Mouse (Mus musculus): Measurements from ENCODE around the gene St7l. TPM values are rescaled to one million over a fixed set of nuclear protein-coding genes. Genes with fewer than 3 reads are reported as not detected.

St7l gene
- total and polyA plus RNA-seq, 2 experiments from 2014 or later, result 18.9 to 31.3 TPM

DNA sequence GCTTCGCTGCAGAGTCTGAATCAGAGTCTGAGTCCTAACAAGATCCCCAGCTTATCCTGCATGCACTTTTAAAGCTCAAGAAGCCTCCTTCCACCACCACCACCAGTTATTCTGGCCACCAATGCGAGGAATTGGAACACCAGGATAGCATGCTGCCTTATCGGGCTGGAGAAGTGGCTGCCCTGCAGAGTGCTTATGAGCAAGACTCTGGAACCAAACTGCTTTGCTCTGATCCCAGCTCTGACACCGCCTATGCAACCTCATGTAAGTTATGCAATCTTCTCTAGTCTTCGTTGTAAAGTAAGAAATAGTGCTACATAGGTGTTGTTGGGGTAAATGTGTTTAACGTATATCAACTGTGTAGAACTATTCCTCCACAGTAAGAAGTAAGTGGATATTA is 65.6 kb downstream of the St7l start:
- DNase-seq (ENCODE audit: low spot score) (no peak), ATAC-seq (no peak)
- no peak overlapping the region for H3K27ac ChIP-seq
- no peak overlapping the region for H3K4me3 ChIP-seq (ENCODE audit: low read length)
- TF ChIP-seq CTCF (IDR thresholded peaks at IDR 0.05; ENCODE audit: low read depth), result no peak
- H3K4me2 ChIP-seq (ENCODE audit: low read depth, low read length), result no peak overlapping the region
- no peaks in the 10 kb centered on the region for H3K9me3 ChIP-seq (ENCODE audit: low read length)
- H3K9ac ChIP-seq (replicated peaks; ENCODE audit: low read length), result no peak overlapping the region
- no peaks in the 10 kb centered on the region for H3K27me3 ChIP-seq (ENCODE audit: insufficient read depth, low read length)
- no peaks in the 10 kb centered on the region for H3K4me1 ChIP-seq (ENCODE audit: insufficient read depth, low read length)
- WGBS, result 93% methylated on average over 6 of the region's 6 CpGs
- peaks cover 10% of the 10 kb centered on the region for H3K36me3 ChIP-seq (ENCODE audit: insufficient read depth, low read length)

- 92% methylated on average over 2 of the region's 2 CpGs for WGBS
- TF ChIP-seq CTCF (IDR thresholded peaks at IDR 0.05; ENCODE audit: low read depth), result no peak
- Histone ChIP-seq H3K27ac (no peak overlapping the region), H3K4me2 (ENCODE audit: low read depth, low read length) (no peak overlapping the region), H3K9ac (replicated peaks; ENCODE audit: low read length) (no peak overlapping the region), H3K4me3 (ENCODE audit: low read length) (no peak overlapping the region), H3K4me1 (ENCODE audit: insufficient read depth, low read length) (no peaks in the 10 kb centered on the region), H3K36me3 (ENCODE audit: insufficient read depth, low read length) (0 out of 2 replicates have a peak, but pooled peaks cover 3% of the 10 kb centered on the region), H3K9me3 (ENCODE audit: low read length) (no peaks in the 10 kb centered on the region), H3K27me3 (ENCODE audit: insufficient read depth, low read length) (no peaks in the 10 kb centered on the region)
- DNase-seq (ENCODE audit: low spot score) (no peak), ATAC-seq (no peak)
These were observed 74.0 kb downstream of the St7l start for GRCm38 (mm10) chr3:104937728-104938305.

DNA sequence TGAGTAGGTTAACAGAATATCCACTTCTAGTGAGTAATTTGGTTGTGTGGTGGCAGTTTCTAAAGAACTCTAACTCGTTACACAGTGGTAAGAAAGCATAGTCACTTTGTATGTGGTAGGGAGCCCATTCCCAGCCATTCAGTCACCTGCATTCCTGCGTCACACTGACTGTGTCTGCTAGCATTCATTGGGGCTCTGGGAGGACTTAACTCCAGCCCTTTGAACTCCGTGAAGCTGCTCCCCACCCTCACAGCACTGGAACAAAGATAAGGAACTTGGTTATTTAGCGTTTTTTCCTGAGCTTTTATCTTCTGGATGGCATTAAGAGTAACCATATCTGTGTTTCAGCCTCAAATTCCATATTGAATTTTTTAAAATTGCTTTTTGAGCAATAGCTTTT is 74.5 kb downstream of the St7l start:
- H3K9ac ChIP-seq (replicated peaks; ENCODE audit: low read length), result no peak overlapping the region
- WGBS, result 38% methylated on average over 4 of the region's 4 CpGs
- no peak for DNase-seq (ENCODE audit: low spot score)
- no peaks in the 10 kb centered on the region for H3K9me3 ChIP-seq (ENCODE audit: low read length)
- ATAC-seq, result no peak
- no peak overlapping the region for H3K4me3 ChIP-seq (ENCODE audit: low read length)
- H3K27ac ChIP-seq, result no peak overlapping the region
- H3K27me3 ChIP-seq (ENCODE audit: insufficient read depth, low read length), result no peaks in the 10 kb centered on the region
- no peak overlapping the region for H3K4me2 ChIP-seq (ENCODE audit: low read depth, low read length)
- TF ChIP-seq CTCF (IDR thresholded peaks at IDR 0.05; ENCODE audit: low read depth), result no peak
- no peaks in the 10 kb centered on the region for H3K4me1 ChIP-seq (ENCODE audit: insufficient read depth, low read length)
- 0 out of 2 replicates have a peak, but pooled peaks cover 3% of the 10 kb centered on the region for H3K36me3 ChIP-seq (ENCODE audit: insufficient read depth, low read length)

DNA sequence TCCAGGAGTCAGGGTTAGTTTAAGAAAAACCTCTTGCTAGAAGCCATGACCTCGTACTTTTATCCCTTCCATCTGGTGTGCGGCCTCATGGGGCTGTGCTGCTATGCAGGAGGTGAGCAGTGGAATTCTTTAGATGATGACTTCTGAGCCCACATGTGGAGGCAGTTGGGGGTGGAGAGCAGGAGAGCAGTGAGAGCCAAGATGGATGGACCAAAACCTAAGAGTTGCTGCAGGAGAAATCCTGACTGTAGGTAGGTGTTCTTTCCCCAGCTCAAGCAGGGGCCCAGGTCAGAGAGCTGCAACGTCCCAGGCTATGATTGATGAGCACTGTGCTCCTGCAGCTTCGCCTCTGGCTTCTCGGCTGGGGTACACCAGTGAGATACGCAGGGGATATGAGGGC is 76.9 kb downstream of the St7l start:
- Histone ChIP-seq H3K27me3 (ENCODE audit: insufficient read depth, low read length) (no peaks in the 10 kb centered on the region), H3K27ac (no peak overlapping the region), H3K4me2 (ENCODE audit: low read depth, low read length) (no peak overlapping the region), H3K4me3 (ENCODE audit: low read length) (no peak overlapping the region), H3K9ac (replicated peaks; ENCODE audit: low read length) (no peak overlapping the region), H3K36me3 (ENCODE audit: insufficient read depth, low read length) (0 out of 2 replicates have a peak, but pooled peaks cover 3% of the 10 kb centered on the region), H3K4me1 (ENCODE audit: insufficient read depth, low read length) (no peaks in the 10 kb centered on the region), H3K9me3 (ENCODE audit: low read length) (no peaks in the 10 kb centered on the region)
- no peak for TF ChIP-seq CTCF (IDR thresholded peaks at IDR 0.05; ENCODE audit: low read depth)
- 68% methylated on average over 6 of the region's 6 CpGs for WGBS
- ATAC-seq, result no peak
- DNase-seq (ENCODE audit: low spot score), result no peak

- H3K9me3 ChIP-seq (ENCODE audit: low read length), result no peaks in the 10 kb centered on the region
- ATAC-seq, result no peak
- H3K27ac ChIP-seq, result no peak overlapping the region
- TF ChIP-seq CTCF (IDR thresholded peaks at IDR 0.05; ENCODE audit: low read depth), result no peak
- no peak overlapping the region for H3K4me3 ChIP-seq (ENCODE audit: low read length)
- H3K9ac ChIP-seq (replicated peaks; ENCODE audit: low read length), result no peak overlapping the region
- DNase-seq (ENCODE audit: low spot score), result no peak
- 67% methylated on average over 5 of the region's 5 CpGs for WGBS
- no peaks in the 10 kb centered on the region for H3K4me1 ChIP-seq (ENCODE audit: insufficient read depth, low read length)
- H3K4me2 ChIP-seq (ENCODE audit: low read depth, low read length), result no peak overlapping the region
- H3K36me3 ChIP-seq (ENCODE audit: insufficient read depth, low read length), result peaks cover 14% of the 10 kb centered on the region
- no peaks in the 10 kb centered on the region for H3K27me3 ChIP-seq (ENCODE audit: insufficient read depth, low read length)
These were observed 78.9 kb downstream of the St7l start for GRCm38 (mm10) chr3:104942682-104943081.

DNA sequence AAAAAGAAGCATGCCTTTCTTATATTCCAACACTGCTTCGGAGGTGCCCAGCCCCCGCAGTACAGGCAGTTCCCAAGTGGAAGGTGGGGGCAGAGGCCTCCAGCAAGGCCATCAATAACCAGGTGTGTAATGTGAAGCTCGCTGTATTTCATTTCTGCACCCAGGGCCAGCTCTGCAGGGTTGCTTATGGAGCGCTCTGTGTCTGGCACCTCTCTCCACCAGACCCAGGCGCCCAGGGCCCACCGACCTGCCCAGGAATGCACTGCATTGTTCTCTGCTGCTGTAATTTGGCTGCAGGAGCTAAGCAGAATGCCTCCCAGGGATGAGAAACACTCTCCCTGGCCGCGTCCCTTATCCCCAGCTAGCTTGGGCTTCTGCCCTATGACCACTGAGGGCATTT is 79.5 kb downstream of the St7l start:
- Histone ChIP-seq H3K36me3 (ENCODE audit: insufficient read depth, low read length) (peaks cover 14% of the 10 kb centered on the region), H3K27me3 (ENCODE audit: insufficient read depth, low read length) (no peaks in the 10 kb centered on the region), H3K4me2 (ENCODE audit: low read depth, low read length) (no peak overlapping the region), H3K4me1 (ENCODE audit: insufficient read depth, low read length) (no peaks in the 10 kb centered on the region), H3K9ac (replicated peaks; ENCODE audit: low read length) (no peak overlapping the region), H3K27ac (no peak overlapping the region), H3K9me3 (ENCODE audit: low read length) (no peaks in the 10 kb centered on the region), H3K4me3 (ENCODE audit: low read length) (no peak overlapping the region)
- 49% methylated on average over 8 of the region's 8 CpGs for WGBS
- peak; percentile 38; the same call in 1 of the 2 replicates for ATAC-seq
- DNase-seq (ENCODE audit: low spot score), result no peak
- no peak for TF ChIP-seq CTCF (IDR thresholded peaks at IDR 0.05; ENCODE audit: low read depth)

GRCm38 (mm10) chr3:104944894-104945293 is 81.1 kb downstream of the St7l start:
- no peak for TF ChIP-seq CTCF (IDR thresholded peaks at IDR 0.05; ENCODE audit: low read depth)
- no peaks in the 10 kb centered on the region for H3K9me3 ChIP-seq (ENCODE audit: low read length)
- peaks cover 14% of the 10 kb centered on the region for H3K36me3 ChIP-seq (ENCODE audit: insufficient read depth, low read length)
- H3K27ac ChIP-seq, result no peak overlapping the region
- WGBS, result 87% methylated on average over 9 of the region's 9 CpGs
- H3K4me3 ChIP-seq (ENCODE audit: low read length), result no peak overlapping the region
- H3K27me3 ChIP-seq (ENCODE audit: insufficient read depth, low read length), result no peaks in the 10 kb centered on the region
- ATAC-seq (no peak), DNase-seq (ENCODE audit: low spot score) (no peak)
- no peaks in the 10 kb centered on the region for H3K4me1 ChIP-seq (ENCODE audit: insufficient read depth, low read length)
- H3K4me2 ChIP-seq (ENCODE audit: low read depth, low read length), result no peak overlapping the region
- H3K9ac ChIP-seq (replicated peaks; ENCODE audit: low read length), result no peak overlapping the region
